Mouse (Mus musculus) bone marrow, adult 2 months (tissue): ENCODE data around the gene Ssb. TPM values are rescaled to one million over a fixed set of nuclear protein-coding genes. Genes with fewer than 3 reads are reported as not detected.

ENCODE experiments used
- H3K27ac ChIP-seq: fragments of 200-500 bp; 2 replicates; pipeline ENCODE4 v1.5.1; 2012; ENCODE audit warnings: low read depth, mild to moderate bottlenecking, control low read depth, inconsistent platforms, low read length; ENCODE audit not compliant: control insufficient read depth, poor library complexity, insufficient read depth
- H3K4me1 ChIP-seq: fragments of 200-500 bp; 2 replicates; pipeline ENCODE4 v1.6.1; 2011; ENCODE audit warnings: low read length; ENCODE audit not compliant: control insufficient read depth, insufficient read depth
- H3K4me3 ChIP-seq: fragments of 200-500 bp; replicated peaks from 2 replicates; pipeline ENCODE3; 2011; ENCODE audit warnings: mild to moderate bottlenecking, low read depth, low read length, control low read depth; ENCODE audit not compliant: control insufficient read depth
- CTCF ChIP-seq: fragments of 200-500 bp; IDR thresholded peaks from 2 replicates; pipeline ENCODE4 v1.5.1; 2011; ENCODE audit warnings: low read length, control low read depth; ENCODE audit not compliant: control insufficient read depth, insufficient read depth
- POLR2A ChIP-seq: fragments of 200-500 bp; IDR thresholded peaks from 2 replicates; pipeline ENCODE4 v1.6.1; 2011; ENCODE audit warnings: low read depth, mild to moderate bottlenecking, control low read depth, low read length, borderline replicate concordance; ENCODE audit not compliant: control insufficient read depth
- WGBS: fragments of 180-500 bp; shearing (Covaris S2); methylation state at CpG from one replicate; pipeline ENCODE4 v1.1.7; 2018; 5-methylcytosine and 5-hydroxymethylcytosine counted together
- polyA plus RNA-seq: library from polyadenylated mRNA; stranded (reverse); fragments of >200 nt; gene quantifications from 2 replicates; pipeline ENCODE4 v1.2.4, GENCODE M21; 2011; ENCODE audit warnings: low replicate concordance; ENCODE audit not compliant: missing spikeins, insufficient read depth, insufficient read length

The Ssb gene
- polyA plus RNA-seq, 1 experiment = 240 TPM

GRCm38 (mm10) chr2:69851427-69852058 is 9.8 kb upstream of the Ssb start:
- Histone ChIP-seq H3K27ac (no peak overlapping the region), H3K4me1 (no peaks in the 10 kb centered on the region), H3K4me3 (no peak overlapping the region)
- 73% methylated on average over 2 of the region's 2 CpGs for WGBS
- TF ChIP-seq POLR2A (no peak), CTCF (peak; percentile 31; the same call in 1 of the 2 replicates)

- no peak overlapping the region for H3K4me3 ChIP-seq
- H3K4me1 ChIP-seq = no peaks in the 10 kb centered on the region
- 12% methylated on average over 8 of the region's 8 CpGs for WGBS
- TF ChIP-seq POLR2A (no peak), CTCF (0 out of 2 replicates have a peak, but pooled peaks have one; percentile 4)
- no peak overlapping the region for H3K27ac ChIP-seq
Measured at GRCm38 (mm10) chr2:69856392-69856791, 5.0 kb upstream of the Ssb start.

- WGBS = 52% methylated on average over 1 of the region's 1 CpGs
- no peak for TF ChIP-seq POLR2A
- TF ChIP-seq CTCF = 0 out of 2 replicates have a peak, but pooled peaks have one; percentile 5
- Histone ChIP-seq H3K4me1 (no peaks in the 10 kb centered on the region), H3K4me3 (no peak overlapping the region), H3K27ac (no peak overlapping the region)
Measured at GRCm38 (mm10) chr2:69857882-69858281, 3.5 kb upstream of the Ssb start.

DNA sequence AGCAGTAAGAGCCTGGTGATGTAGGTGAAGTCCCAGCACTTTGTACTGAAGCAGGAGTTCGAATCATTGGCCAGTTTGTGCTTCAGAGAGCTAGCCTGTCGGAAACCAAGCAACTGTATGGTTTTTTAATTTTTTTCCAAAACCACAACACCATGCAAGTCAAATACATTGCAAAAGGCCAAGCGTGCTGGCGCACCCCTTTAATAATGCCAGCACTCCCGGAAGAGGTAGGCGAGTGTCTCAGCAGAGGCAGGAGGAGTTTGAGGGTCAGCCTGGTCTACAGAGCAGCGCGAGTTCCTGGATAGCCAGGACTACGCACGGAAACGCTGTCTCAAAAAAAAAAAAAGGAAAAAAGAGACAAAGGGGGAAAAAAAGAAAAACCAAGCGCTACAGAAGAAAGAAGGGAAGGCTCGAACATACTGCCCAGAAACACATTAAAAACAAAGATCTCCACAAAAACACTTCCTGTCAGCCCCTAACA is 350 bp upstream of the Ssb start:
- H3K4me3 ChIP-seq = peak overlapping the region; percentile 68
- peak overlapping the region; percentile 42 for H3K27ac ChIP-seq
- TF ChIP-seq CTCF = no peak
- TF ChIP-seq POLR2A = no peak
- 0% methylated on average over 13 of the region's 13 CpGs for WGBS
- no peaks in the 10 kb centered on the region for H3K4me1 ChIP-seq

DNA sequence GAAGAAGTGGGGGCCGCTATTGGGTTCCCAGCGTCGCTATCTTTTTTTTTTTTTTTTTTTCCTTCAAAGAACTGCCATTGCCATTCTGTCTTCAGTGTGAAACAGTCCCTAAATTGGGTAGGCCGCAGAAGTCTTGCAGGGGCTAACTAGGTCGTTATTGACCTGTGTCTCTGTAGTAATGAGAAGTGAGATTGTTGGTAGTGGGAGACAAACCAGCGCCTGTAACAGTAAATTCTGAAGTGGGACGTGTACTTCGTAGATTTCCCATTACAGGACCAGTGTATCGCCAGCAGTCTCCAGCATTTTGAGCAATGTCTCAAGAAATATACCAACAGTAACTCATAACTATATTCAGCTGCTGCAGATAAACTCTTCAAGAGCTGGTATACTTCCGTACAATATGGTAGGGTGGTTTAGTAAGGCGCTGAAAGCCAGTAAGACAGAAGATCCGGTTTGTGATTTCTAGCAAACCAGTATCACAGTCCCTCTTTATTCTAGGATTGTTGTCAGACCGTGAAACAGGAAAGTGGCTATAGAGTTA is 825 bp downstream of the Ssb start:
- WGBS = under 1% methylated on average over 13 of the region's 13 CpGs
- TF ChIP-seq POLR2A (no peak), CTCF (no peak)
- H3K4me1 ChIP-seq = no peaks in the 10 kb centered on the region
- peak overlapping the region; percentile 99 for H3K4me3 ChIP-seq
- peak overlapping the region; percentile 92 for H3K27ac ChIP-seq

GRCm38 (mm10) chr2:69883990-69884391 is 22.6 kb downstream of the Ssb start:
- TF ChIP-seq POLR2A (no peak), CTCF (no peak)
- Histone ChIP-seq H3K4me1 (no peaks in the 10 kb centered on the region), H3K27ac (no peak overlapping the region), H3K4me3 (no peak overlapping the region)
- WGBS = 36% methylated on average over 2 of the region's 2 CpGs

DNA sequence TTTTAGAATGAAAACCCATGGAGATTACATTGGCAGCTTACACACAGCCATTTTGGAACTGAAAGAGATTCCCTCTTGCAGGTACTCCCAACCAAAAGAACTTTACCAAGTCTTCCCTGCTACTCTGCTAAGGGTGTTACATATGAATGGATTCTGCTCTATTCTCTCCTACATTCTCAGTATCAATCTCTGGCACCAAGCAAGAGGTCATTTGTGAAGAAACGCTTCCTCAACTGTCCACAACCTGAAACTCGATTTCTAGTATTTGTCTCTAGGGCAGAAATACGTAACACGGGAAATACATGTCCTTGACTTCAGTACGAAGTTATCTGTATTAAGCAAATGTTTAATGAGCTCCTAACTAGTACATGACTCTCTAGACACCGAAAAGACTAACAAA is 23.2 kb downstream of the Ssb start:
- 22% methylated on average over 6 of the region's 6 CpGs for WGBS
- H3K4me3 ChIP-seq = peak overlapping the region; percentile 78
- no peaks in the 10 kb centered on the region for H3K4me1 ChIP-seq
- no peak for TF ChIP-seq POLR2A
- no peak for TF ChIP-seq CTCF
- H3K27ac ChIP-seq = no peak overlapping the region

GRCm38 (mm10) chr2:69885050-69885449 is 23.7 kb downstream of the Ssb start:
- 2% methylated on average over 12 of the region's 12 CpGs for WGBS
- Histone ChIP-seq H3K4me1 (no peaks in the 10 kb centered on the region), H3K27ac (peak overlapping the region; percentile 36; the same call in 1 of the 2 replicates), H3K4me3 (peak overlapping the region; percentile 78)
- TF ChIP-seq POLR2A (no peak), CTCF (no peak)
